Mouse (Mus musculus) CH12.LX (cell line): ENCODE measurements around the gene Klhdc2.

ENCODE experiments used
- CHD1 ChIP-seq: IDR thresholded peaks from 2 replicates; pipeline ENCODE4 v1.6.1; 2012; ENCODE audit warnings: low read depth, low read length, improper control_type of control experiment, inconsistent platforms
- CTCF ChIP-seq, 2 experiments: IDR thresholded peaks in 1 of 2; conservative IDR thresholded peaks in 1 of 2; 2 replicates each; pipeline ENCODE4 v1.5.1; 2011 to 2012; ENCODE audit warnings: low read depth in 2 of 2, low read length in 2 of 2, improper control_type of control experiment in 1 of 2, inconsistent platforms in 1 of 2, mild to moderate bottlenecking in 1 of 2, moderate library complexity in 1 of 2
- ELF1 ChIP-seq: IDR thresholded peaks from 2 replicates; pipeline ENCODE4 v1.6.1; 2014; ENCODE audit warnings: low read depth, mild to moderate bottlenecking, inconsistent platforms, low read length, improper control_type of control experiment
- EP300 ChIP-seq: IDR thresholded peaks from 2 replicates; pipeline ENCODE4 v1.6.1; 2011; ENCODE audit warnings: low read length, improper control_type of control experiment
- IRF4 ChIP-seq: IDR thresholded peaks from 2 replicates; pipeline ENCODE4 v1.6.1; 2014; ENCODE audit warnings: low read depth, mild to moderate bottlenecking, inconsistent platforms, low read length, improper control_type of control experiment
- MAX ChIP-seq: IDR thresholded peaks from 2 replicates; pipeline ENCODE4 v1.6.1; 2011; ENCODE audit warnings: low read length, improper control_type of control experiment
- MXI1 ChIP-seq: IDR thresholded peaks from 2 replicates; pipeline ENCODE4 v1.6.1; 2011; ENCODE audit warnings: mild to moderate bottlenecking, low read depth, low read length, improper control_type of control experiment
- NRF1 ChIP-seq: IDR thresholded peaks from 2 replicates; pipeline ENCODE4 v1.6.1; 2014; ENCODE audit warnings: low read depth, mild to moderate bottlenecking, inconsistent platforms, low read length, improper control_type of control experiment, moderate library complexity
- POLR2A ChIP-seq: IDR thresholded peaks from 2 replicates; pipeline ENCODE4 v1.6.1; 2011; ENCODE audit warnings: low read depth, mild to moderate bottlenecking, improper control_type of control experiment, low read length
- RAD21 ChIP-seq: IDR thresholded peaks from 2 replicates; pipeline ENCODE4 v1.6.1; 2011; ENCODE audit warnings: low read depth, mild to moderate bottlenecking, low read length, improper control_type of control experiment, moderate library complexity
- SMC3 ChIP-seq: IDR thresholded peaks from 2 replicates; pipeline ENCODE4 v1.6.1; 2011; ENCODE audit warnings: low read depth, low read length, improper control_type of control experiment
- TCF12 ChIP-seq: IDR thresholded peaks from 2 replicates; pipeline ENCODE4 v1.6.1; 2014; ENCODE audit warnings: low read depth, mild to moderate bottlenecking, inconsistent platforms, low read length, improper control_type of control experiment
- UBTF ChIP-seq: IDR thresholded peaks from 2 replicates; pipeline ENCODE4 v1.6.1; 2012; ENCODE audit warnings: low read depth, mild to moderate bottlenecking, inconsistent platforms, low read length, improper control_type of control experiment, moderate library complexity

GRCm38 (mm10) chr12:69304051-69304450, 7.6 kb downstream of the Klhdc2 start:
- TF ChIP-seq CTCF (conservative IDR thresholded peaks at IDR 0.05 in 1 of 2, IDR thresholded peaks at IDR 0.05 in 1 of 2; ENCODE audit: low read depth in 2 of 2, low read length in 2 of 2) (no peak), SMC3 (no peak), IRF4 (no peak), EP300 (no peak), ELF1 (no peak), UBTF (no peak), NRF1 (no peak), CHD1 (no peak), TCF12 (no peak), MXI1 (no peak), RAD21 (no peak), MAX (no peak), POLR2A (no peak)
